Mouse (Mus musculus): ENCODE data around the gene Rgs4. TPM values are rescaled to one million over a fixed set of nuclear protein-coding genes. Genes with fewer than 3 reads are reported as not detected.

The Rgs4 gene
- polyA plus RNA-seq, 1 experiment from 2014 or later = 104 TPM

DNA sequence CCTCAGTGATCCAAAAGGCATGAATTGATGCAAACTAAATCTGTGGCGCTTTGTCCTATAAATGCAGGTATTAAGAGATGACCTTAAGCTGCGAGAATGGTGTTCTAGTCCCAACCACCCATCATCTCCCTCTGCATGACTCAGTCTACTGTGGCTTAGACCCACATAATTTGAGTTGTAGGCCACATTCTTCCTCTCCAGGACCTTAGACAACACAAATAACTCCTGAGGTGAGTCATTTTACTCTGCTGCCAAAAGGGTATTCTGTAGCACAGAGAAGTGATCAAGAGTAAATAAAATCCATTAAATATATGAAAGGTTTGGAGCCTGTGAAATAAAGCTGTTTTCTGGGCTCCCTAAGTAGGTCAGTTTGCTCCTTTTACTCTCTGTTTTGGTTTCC is 48.3 kb downstream of the Rgs4 start:
- H3K27me3 ChIP-seq (replicated peaks; ENCODE audit: control insufficient read depth, insufficient read depth, low read length) = no peaks in the 10 kb centered on the region
- no peak overlapping the region for H3K4me2 ChIP-seq (ENCODE audit: low read length)
- WGBS = 85% methylated on average over 2 of the region's 2 CpGs
- H3K4me1 ChIP-seq (ENCODE audit: control insufficient read depth, insufficient read depth, low read depth, low read length) = no peaks in the 10 kb centered on the region
- no peak overlapping the region for H3K9ac ChIP-seq (ENCODE audit: low read depth, low read length)
- ATAC-seq = no peak
- H3K4me3 ChIP-seq (ENCODE audit: low read length) = no peak overlapping the region
- H3K36me3 ChIP-seq (ENCODE audit: control insufficient read depth, insufficient read depth, low read length) = no peaks in the 10 kb centered on the region
- H3K27ac ChIP-seq (ENCODE audit: low read depth, low read length) = no peak overlapping the region
- H3K9me3 ChIP-seq (ENCODE audit: control insufficient read depth, low read length) = no peaks in the 10 kb centered on the region

DNA sequence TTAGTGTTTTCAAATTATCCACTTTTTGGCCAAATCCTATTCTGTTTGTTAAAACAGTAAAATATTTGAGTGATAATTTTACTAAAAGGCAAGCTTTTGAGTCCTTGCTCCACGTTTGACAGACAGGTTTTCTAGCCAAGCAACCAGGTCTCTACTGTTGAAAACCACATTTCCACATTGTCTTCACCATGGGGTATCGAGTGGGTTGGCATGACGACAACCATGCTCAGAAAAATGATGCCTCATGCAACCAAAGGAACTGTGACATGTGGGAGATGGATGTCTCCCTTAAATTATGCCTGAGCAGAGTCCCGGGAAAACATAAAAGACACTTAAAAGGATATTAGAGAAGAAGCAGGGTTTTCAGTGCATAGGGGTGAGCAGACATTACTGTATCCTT is 50.2 kb downstream of the Rgs4 start:
- Histone ChIP-seq H3K4me1 (ENCODE audit: control insufficient read depth, insufficient read depth, low read depth, low read length) (no peaks in the 10 kb centered on the region; the same call in 1 of the 2 replicates), H3K9me3 (ENCODE audit: control insufficient read depth, low read length) (no peaks in the 10 kb centered on the region), H3K9ac (ENCODE audit: low read depth, low read length) (no peak overlapping the region), H3K4me2 (ENCODE audit: low read length) (no peak overlapping the region), H3K27me3 (replicated peaks; ENCODE audit: control insufficient read depth, insufficient read depth, low read length) (no peaks in the 10 kb centered on the region), H3K4me3 (ENCODE audit: low read length) (no peak overlapping the region), H3K27ac (ENCODE audit: low read depth, low read length) (no peak overlapping the region), H3K36me3 (ENCODE audit: control insufficient read depth, insufficient read depth, low read length) (no peaks in the 10 kb centered on the region)
- 64% methylated on average over 4 of the region's 4 CpGs for WGBS
- no peak for ATAC-seq

DNA sequence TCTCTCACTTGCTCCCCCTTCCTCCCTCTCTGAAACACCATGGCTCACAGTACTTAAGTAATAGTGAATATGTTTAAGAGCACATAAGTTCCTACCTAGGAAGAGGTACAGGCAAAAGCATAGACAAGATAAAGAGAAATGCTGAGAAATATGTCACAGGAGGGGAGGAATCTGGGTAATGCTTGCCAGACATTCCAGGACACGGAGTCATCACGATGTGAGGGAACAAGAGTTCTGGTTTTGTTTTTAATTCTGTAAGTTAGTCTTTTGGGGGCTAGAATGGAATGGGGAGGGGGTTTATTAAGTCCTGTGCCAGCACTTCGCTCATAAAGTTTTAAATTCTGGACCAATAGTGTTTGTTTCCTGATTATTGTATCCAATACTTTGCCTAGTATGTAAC is 52.1 kb downstream of the Rgs4 start:
- H3K27me3 ChIP-seq (replicated peaks; ENCODE audit: control insufficient read depth, insufficient read depth, low read length) = no peaks in the 10 kb centered on the region

DNA sequence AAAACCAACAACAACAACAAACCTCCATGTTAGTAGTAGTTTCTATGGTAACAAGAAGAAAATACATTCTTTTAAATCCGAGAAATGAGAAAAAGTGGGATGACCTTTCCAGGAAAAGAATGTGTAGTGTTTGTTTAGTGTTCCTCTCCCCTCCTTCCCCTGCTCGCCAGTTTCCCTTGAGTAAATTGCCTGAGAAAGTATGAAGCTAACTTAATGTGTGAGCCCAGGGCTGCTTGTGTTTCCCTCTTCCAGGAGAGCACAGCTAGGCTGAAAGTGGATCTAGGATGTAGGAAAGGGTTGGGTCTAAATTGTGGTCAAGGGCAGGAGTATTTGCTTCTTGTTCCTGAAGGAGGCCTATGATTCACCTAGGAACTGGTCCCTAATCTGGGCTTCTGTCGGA is 53.9 kb downstream of the Rgs4 start:
- Histone ChIP-seq H3K4me1 (ENCODE audit: control insufficient read depth, insufficient read depth, low read depth, low read length) (no peaks in the 10 kb centered on the region; the same call in 1 of the 2 replicates), H3K9me3 (ENCODE audit: control insufficient read depth, low read length) (no peaks in the 10 kb centered on the region), H3K36me3 (ENCODE audit: control insufficient read depth, insufficient read depth, low read length) (no peaks in the 10 kb centered on the region), H3K4me2 (ENCODE audit: low read length) (no peak overlapping the region), H3K27ac (ENCODE audit: low read depth, low read length) (no peak overlapping the region), H3K9ac (ENCODE audit: low read depth, low read length) (no peak overlapping the region), H3K27me3 (replicated peaks; ENCODE audit: control insufficient read depth, insufficient read depth, low read length) (no peaks in the 10 kb centered on the region), H3K4me3 (ENCODE audit: low read length) (no peak overlapping the region)
- no peak for ATAC-seq
- 59% methylated on average over 3 of the region's 3 CpGs for WGBS

More for the DNA sequence above, 52.1 kb downstream of the Rgs4 start:
- Histone ChIP-seq H3K4me2 (ENCODE audit: low read length) (no peak overlapping the region), H3K4me3 (ENCODE audit: low read length) (no peak overlapping the region), H3K9me3 (ENCODE audit: control insufficient read depth, low read length) (no peaks in the 10 kb centered on the region), H3K27ac (ENCODE audit: low read depth, low read length) (no peak overlapping the region), H3K36me3 (ENCODE audit: control insufficient read depth, insufficient read depth, low read length) (no peaks in the 10 kb centered on the region), H3K9ac (ENCODE audit: low read depth, low read length) (no peak overlapping the region), H3K4me1 (ENCODE audit: control insufficient read depth, insufficient read depth, low read depth, low read length) (no peaks in the 10 kb centered on the region; the same call in 1 of the 2 replicates)
- no peak for ATAC-seq
- WGBS = 85% methylated on average over 3 of the region's 3 CpGs

DNA sequence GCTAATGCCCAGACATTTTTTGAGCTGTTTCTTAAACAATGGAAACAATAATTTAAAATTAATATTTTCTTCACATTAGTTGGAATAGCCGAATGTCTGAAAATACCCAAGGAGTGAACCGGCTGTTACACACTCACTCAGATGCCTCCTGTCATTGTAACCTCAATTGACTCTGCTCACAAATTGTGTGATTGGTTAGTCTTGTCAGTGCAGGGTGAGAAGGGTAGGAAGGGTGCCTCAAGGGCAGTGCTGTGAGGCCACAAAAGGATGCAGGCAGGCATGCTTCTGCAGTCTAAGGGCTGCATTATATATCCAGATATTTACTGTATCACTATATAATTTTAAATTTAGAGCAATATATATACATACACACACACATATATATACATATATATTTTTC is 54.4 kb downstream of the Rgs4 start:
- WGBS = 66% methylated on average over 2 of the region's 2 CpGs
- Histone ChIP-seq H3K4me2 (ENCODE audit: low read length) (no peak overlapping the region), H3K27me3 (replicated peaks; ENCODE audit: control insufficient read depth, insufficient read depth, low read length) (no peaks in the 10 kb centered on the region), H3K27ac (ENCODE audit: low read depth, low read length) (no peak overlapping the region), H3K9me3 (ENCODE audit: control insufficient read depth, low read length) (no peaks in the 10 kb centered on the region), H3K36me3 (ENCODE audit: control insufficient read depth, insufficient read depth, low read length) (no peaks in the 10 kb centered on the region), H3K9ac (ENCODE audit: low read depth, low read length) (no peak overlapping the region), H3K4me1 (ENCODE audit: control insufficient read depth, insufficient read depth, low read depth, low read length) (no peaks in the 10 kb centered on the region; the same call in 1 of the 2 replicates), H3K4me3 (ENCODE audit: low read length) (no peak overlapping the region)
- ATAC-seq = no peak

Other genes starting within 250 kb of the Rgs4 start
- 13.1 and 15.7 TPM in 2 replicates for gene Nuf2, start 216.2 kb downstream of the Rgs4 start, polyA plus RNA-seq (2015; fragmentation: Nextera tagmentation; extraction: Ambion mirVana)
- 17.7 and 17.9 TPM in 2 replicates for gene Rgs5, start 92.1 kb downstream of the Rgs4 start, polyA plus RNA-seq (2015; fragmentation: Nextera tagmentation; extraction: Ambion mirVana)
- 3.2 and 3.9 TPM in 2 replicates for gene Ccdc190, start 181.0 kb upstream of the Rgs4 start, polyA plus RNA-seq (2015; fragmentation: Nextera tagmentation; extraction: Ambion mirVana)
- 26.5 and 33.3 TPM in 2 replicates for gene Hsd17b7, start 221.6 kb upstream of the Rgs4 start, polyA plus RNA-seq (2015; fragmentation: Nextera tagmentation; extraction: Ambion mirVana)